Mouse (Mus musculus) ES-CJ7 (cell line): ENCODE results near the gene Sypl.

Source experiments
- DNase-seq: peaks from one replicate; pipeline ENCODE4 v3.0.0; 2011; ENCODE audit warnings: low read depth, low spot score

Gene Sypl

DNA sequence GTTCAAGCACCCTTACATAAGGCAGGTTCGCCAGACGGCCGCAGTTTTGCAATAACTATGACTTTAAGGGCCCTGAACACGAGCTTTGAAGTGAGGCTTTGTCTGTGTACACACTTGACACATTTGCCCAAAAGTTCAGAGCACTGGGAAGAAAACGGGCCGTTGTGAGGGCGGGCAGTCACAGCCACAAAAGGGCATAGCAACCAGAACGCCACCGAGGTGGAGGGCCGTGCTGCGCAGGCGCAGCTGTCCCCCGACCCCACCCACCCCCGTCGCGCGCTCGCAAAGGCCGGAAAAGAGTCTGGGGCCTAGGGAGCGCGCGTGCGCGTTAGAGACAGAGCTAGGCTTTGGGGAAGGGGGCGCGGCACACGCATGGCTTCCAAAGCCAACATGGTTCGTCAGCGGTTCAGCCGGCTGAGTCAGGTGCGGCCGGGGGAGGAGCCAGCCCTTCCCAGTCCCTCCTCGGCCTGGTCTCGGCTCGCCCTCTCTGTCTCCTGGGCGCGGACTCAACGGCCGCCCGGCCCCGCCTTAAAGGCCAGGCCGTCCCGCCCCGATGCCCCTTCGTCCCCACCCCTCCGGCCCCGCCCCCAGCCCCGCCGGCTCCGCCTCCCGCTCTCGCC, at the start of gene Sypl:
Gene Sypl (plus strand): TSS at position 296 of the 620 bp plus-strand sequence.
- DNase-seq: peak; percentile 97

DNA sequence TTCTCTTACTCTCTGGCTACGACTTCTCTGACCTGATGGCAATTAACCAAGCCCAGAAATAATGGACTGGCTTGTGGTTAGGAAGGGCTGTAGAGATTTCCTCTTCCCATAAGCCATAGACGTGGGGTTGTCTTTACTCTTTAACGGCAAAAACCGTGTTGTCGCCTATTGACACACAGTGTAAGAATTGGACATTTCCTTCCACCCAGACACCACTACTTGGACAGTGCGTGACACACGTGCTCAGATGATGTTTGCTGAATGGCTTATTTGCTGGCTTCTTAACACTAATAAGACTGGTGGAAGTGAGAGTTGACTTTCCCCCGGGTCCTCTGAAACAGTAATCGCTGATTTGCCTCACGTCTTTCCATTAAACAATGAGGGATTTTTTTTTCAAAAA, 44.0 kb upstream of the Sypl start:
- no peak for DNase-seq

DNA sequence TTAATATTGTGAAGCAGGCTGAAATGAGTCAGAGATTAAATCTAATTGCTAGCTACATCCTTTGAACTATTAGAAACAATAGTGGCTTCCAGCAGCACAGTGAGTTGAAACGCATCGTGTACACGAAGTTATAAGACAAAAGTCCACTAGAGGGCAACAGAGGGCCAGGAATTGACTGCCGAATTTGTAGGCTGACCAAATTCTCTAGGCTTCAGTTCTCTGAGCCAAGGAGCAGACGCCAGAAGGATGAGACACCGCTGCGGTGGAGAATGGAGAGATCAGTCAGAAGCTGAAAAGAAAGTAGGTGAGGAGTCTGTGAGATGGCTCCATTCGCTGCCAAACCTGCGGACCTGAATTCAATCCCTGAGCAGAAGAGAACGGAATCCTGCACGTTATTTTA, 43.6 kb upstream of the Sypl start:
- peak; percentile 81 for DNase-seq

DNA sequence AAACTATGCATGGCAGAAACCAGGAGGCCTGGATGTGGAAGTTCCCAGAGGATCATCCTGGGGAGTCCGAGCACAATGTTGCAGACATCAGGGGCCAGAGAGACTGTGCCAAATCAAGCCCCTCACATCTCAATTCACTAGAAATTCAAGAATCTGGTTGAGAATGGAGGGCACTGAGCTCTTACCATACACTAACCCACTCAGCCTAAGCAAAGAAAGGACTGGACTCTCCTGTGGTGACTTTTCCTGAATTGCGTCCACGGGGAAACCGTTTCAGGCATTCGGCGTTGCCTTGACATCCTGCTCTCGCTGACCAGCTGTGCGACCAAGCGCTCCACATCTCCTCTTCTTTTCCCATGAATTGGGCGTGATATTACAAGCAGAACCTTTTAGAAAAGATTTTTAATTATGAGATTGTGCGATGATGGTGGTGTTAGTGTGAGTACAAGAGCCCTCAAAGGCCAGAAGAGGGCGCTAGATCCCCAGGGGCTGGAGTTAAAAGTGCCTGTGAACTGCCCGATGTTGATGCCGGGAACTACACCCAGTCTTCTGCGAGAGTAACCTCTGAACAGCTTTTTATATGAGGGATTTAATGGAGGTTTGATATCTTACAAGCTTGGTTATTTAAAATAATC, 43.0 kb upstream of the Sypl start:
- DNase-seq: peak; percentile 79

DNA sequence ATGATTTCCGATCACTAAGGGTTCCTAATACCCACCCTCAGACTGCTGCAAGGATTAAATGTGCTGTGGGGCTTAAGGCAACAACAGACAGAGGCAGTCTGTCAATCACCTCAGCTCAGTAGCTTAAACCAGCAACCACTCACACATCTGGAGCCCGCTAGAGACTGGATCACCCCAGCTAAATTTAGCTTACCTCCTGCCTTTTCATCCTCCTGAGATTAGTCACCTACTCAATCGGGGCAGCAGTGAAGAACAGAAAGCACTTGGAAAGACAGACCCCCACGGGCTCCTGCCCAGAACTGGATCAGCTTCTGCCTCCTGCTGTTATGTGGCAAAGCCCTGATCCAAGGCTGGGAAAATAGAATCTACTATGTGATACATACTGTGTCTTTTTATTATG, 42.1 kb upstream of the Sypl start:
- no peak for DNase-seq

DNA sequence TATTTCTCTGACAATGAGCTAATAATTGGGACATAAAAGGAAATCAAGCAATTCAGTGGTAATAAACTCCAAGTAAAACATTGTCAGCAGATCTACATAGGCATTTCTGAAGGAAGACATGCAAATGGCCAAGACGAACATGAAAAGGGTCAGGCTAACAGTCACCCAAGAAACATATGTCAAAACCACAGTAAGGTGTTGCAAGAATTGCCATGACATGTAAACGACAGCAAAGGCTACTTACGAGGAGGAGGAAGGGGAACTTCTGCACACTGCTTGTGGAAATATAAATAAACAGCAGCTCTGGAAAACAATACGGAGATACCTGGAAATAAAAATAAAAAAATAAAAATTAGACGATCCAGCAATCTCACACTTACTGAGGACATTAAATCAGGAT, 40.9 kb upstream of the Sypl start:
- no peak for DNase-seq

DNA sequence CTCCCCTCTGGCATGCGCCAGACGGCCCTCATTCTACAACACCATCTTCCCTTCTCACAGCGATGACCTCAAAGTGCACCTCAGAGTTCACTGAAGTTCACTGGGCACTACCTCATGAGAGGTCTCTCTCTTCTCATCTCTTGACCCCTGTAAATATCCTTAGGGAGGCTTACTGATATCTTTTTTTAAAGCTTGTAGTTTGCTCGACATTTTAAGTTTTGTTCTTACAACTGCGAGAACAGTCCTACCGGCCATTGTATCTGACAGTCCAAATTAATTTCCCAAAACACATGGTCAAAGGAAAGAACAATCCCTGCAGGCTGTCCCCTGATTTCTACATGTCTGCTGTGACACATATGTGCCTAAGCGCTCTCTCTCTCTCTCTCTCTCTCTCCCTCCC, 35.0 kb upstream of the Sypl start:
- no peak for DNase-seq

DNA sequence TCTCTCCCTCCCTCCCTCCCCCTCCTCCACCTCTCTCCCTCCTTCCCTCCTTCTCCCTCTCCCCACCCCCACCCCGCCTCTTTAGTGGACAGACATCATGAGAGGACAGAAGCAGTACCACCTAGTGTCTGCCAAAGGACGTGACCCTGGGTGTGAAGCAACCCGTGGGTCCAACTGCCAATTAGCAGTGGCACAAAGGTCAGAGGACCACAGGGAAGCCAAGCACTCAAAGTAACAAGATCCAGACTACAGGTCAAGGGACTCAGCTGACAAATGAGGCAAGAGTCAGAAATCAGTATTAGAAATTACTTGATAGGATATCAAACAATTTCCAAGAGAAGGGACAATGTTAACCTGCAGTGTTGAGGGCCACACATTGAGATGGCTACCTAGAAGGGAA, 34.6 kb upstream of the Sypl start:
- DNase-seq: no peak

DNA sequence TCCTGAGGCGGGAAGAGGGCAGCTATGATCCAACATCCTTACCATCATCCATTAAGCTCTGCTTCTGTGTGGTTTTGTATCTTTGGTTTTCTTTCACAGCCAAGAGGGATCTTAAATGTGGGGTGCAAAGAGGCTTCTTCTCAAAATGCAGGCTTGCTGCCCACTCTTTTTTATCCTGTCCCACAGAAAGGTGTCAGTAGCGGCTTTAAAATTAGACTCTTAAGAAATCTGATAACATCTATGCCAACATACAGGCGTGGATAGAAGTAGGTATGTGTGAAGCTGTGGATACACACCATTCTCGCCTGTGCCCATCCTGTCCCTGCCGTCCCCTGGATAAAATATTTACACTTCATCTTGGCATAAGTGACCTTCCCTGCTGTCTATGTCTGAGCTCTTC, 34.2 kb upstream of the Sypl start:
- no peak for DNase-seq

DNA sequence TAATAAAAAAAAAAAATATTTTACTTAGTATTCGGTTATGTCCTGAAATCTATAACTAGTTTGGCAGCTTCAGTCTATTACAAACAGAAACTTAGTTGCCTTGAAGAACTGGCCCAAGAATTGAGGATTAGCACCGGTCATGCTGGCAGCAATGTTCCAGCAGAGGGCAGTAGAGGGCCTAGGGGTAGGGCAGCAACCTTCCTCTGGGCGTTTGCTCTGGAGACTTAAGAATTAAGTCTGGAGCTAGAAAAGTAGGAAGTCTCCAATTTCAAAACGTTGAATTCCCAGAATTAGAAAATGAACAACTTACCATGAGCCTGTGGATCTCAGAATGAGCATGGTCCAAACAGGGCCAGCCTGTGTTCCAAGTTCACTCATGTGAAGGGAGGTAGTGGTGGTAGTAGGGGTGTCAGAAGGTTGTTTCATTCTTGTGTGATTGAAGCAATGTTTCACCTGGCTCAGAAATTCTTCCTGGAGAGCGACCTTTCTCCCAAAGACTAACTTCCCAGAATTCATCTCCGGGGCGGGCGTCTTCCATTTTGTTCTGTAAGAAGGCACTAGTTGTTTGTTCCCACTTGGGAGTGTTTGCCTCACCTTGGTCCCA, 33.4 kb upstream of the Sypl start:
- DNase-seq: peak; percentile 57

DNA sequence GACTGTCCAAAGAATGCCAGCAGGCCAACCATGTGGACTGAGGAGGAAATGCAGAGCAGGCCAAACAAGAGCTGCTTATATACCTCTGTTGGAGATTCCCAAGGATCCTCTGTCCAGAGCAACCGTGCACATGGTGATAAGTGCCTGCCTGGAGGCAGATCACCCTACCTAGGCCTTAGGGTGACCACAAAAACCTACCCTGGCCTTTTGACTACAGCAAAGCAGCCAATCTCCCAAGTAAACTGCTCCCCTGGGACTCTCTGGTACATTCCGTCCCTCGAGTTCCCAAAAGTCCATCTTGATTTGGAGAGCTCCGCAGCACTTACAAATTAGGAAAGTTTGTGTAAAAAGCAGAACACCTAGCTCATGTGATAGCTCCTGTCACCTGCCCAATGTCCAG, 32.6 kb upstream of the Sypl start:
- no peak for DNase-seq

DNA sequence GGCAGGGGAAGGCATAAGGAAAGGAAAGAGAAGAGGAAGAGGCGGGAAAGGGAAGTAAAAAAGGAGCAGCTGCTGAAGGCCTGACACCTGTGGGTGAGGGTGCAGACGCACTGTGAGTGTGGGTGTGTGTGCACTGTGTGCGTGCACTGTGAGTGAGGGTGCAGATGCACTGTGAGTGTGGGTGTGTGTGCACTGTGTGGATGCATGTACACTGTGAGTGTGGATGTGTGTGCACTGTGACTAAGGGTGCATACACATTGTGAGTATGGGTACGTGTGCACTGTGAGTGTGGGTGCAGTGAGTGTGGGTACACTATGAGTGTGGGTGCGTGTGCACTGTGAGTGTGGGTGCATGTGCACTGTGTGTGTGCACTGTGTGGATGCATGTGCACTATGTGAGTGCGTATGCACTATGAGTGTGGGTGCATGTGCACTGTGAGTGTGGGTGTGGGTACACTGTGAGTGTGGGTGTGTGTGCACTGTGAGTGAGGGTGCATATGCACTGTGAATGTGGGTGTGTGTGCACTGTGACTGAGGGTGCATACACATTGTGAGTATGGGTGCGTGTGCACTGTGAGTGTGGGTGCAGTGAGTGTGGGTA, 32.1 kb upstream of the Sypl start:
- no peak for DNase-seq

DNA sequence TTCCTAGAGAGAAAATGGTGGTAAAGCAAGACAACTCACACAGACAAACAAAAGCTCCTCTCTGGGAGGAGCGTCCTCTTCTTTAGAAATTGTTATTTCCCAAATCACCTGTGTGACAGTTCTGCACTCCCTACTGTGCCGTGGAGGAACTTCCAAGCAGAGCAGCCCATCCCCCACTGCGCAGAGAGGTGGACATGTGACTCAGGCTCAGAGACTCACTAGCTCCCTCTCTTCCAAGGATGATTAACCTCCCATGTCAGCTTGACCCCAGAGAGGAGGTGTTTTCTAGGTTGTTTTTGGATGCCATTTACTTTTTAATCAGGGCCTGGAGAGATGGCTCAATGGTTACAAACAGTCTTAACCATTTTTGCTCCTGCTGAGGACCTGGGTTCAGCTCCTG, 29.4 kb upstream of the Sypl start:
- DNase-seq: peak; percentile 82

DNA sequence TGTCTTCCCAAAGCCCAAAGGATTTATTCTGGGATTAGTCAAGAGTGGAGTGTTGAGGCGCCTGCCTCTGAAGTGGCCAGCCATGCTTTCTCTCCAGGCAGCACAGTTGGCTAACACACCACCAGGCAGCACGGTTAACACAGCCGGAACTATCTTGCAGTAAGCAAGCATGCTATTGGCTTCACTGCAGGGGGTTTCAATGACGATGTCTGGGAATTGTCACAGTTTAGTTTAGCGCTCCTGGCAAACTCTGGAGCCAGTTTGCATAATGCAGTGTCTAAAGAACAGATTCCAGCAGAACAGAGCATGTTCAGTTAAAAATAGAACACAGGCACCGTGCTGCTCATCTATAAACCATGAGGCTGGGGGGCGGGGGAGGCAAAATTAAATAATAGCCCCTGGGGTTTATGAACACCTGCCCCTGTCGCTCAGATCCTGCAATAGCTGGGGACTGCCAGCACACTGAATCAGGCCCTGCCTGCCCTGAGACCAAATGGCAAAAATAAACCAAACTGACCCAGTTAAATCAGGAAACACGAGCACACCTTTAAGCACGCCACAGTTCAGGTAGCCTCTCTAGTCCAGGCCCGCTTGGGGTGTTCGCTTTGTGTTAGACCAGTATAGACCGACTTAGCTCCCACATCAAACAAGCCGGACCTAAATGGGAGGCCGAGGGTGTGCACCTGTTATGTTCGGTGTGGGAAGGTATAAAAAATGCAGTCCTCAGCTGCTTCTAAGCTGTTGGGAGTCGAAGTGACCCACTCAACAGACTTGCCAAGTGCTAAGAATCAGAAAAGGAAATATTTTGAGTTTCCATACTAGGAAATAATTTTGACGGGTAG, 27.1 kb upstream of the Sypl start:
- peak; percentile 32 for DNase-seq

DNA sequence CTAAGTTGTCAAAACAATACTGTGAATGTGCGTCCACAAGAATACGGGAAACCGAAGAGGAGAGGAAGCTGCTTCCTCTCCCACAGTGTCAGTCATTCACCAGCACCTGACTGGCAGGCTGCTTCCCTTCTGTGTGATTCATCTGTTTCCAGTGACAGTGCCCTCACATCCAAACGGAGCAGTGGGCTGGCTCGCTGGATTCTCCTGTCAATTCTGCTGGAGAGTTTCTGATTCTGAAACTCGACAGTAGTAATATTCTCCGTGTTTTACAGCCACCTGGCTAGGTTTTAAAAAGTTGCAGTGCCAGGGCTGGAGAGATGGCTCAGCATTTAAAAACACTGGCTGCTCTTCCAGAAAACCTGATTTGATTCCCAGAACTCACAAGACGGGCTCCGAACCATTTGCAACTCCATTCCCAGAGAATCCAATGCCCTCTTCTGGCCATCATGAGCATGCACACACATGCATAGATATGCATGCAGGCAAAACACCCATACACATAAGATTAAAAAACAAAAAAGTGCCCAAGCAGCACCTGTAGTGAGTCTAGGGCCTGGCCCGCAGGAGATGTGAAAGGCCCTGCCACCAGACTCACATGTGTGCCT, 26.4 kb upstream of the Sypl start:
- no peak for DNase-seq

DNA sequence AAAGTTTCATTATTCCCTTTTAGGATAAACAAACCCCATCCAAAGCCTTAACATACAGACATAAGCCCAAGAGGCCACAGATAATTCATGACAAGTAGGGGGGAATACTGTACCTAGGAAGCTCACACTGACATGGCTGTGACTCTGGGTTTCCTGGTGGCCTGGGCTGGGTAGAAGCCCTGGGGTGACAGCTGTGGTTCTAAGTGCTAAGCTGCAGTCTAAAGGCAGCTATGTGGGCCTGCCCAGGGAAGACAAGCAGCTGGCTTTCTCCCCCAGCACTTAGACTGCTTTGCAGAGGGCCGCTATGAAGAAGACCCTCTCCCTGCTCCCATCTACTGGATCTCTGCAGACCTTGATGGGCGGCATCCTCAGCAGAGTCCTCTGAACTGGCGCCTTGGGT, 25.5 kb upstream of the Sypl start:
- no peak for DNase-seq

DNA sequence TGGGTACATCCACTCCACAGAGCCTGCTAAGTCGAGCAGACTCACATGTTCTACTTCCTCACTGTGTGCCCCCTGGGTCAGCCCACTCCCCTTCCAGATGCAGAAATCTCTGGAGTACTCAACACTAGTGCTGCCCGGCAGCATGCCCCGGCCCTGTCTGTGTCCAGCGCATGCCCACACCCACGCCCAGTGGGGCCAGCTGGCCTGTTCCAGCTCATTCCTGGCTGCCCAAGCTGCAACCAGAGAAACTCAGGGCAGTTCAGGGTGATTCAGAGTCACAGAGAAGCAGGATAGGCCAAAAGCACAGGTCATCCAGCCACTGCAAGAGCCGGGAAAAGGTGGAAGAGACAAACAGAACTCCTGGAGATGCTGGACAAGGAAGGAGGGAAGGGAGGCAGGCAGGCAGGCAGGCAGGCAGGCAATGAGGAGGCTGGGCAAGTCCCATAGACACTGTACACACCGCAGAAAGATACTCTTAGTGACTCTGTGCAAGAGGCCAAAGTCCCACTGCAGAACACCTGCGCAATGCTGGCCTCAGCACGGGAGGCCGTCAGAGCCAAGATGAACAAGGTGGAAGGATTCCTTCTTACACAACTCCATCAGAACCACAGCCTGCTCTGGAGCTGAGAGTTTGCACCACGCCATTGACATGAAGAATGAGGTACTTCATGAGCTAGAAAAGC, 23.7 kb upstream of the Sypl start:
- no peak for DNase-seq

DNA sequence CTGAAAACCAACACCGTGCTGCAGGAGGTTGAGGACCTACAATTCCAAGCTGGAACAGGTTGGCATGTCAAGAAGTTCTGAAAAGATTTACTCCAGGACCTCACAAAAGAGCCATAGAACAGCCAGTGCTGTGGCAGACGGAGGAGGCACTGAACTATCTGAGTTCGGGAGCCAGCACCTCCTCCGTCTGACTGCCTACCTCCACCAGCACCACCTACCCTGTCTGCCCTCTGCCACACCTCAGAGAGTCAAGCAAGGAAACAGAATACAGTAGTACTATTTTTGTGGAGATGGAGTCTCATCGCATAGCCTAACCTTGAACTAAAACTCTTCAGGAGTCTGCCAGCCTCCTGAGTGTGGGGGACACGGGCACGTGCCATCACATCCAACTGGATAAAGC, 23.1 kb upstream of the Sypl start:
- no peak for DNase-seq

DNA sequence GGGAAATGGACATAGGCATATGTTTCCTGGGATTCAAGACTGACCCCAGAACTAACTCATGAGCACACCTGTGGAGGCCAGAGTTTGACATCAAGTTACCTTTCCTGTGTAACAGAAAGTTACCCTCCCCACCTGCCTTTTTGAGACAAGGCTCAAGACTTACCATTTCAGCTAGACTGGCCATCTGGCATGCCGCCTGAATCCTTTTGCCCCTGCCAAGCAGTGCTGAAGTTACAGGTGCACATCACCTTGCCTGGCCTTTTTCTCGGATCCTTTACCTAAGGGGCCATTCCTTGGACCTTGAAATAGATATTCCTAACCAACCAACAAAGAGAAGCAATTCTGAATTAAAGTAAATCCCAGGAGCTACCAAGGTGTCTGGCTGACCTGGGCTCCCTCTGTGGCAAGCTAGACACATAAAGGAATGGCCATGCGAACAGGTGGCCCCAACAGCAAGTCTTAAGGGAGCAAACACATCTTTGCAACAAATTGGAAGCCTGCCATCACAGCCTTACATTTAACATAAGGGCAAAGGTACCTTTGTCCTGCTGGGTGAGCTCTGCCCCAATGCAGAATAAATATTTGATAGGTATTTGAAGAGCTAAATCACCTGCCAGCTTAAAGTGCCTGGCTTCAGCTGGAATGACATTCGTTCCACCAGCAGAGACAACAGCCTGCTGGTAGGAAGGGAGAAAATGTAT, 17.3 kb upstream of the Sypl start:
- no peak for DNase-seq

DNA sequence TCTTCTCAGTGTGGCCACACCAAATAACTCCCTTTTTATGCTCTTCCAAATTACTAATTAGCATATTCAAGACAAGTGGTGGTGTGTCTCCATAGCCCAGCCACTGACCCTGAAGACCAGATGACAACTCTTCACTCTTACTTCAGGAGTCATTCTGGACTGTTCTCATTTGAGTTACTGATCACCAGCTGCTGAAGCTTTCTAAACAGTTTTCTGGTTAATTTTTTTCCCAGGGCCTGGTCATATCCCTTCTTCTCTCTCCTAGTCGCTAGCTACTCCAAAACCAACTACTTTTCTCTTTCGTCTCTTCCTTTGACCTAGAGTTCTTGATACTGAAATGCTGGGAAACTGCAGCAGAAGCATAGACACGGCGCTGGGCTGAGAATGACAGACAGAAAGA, 12.6 kb upstream of the Sypl start:
- DNase-seq: no peak

DNA sequence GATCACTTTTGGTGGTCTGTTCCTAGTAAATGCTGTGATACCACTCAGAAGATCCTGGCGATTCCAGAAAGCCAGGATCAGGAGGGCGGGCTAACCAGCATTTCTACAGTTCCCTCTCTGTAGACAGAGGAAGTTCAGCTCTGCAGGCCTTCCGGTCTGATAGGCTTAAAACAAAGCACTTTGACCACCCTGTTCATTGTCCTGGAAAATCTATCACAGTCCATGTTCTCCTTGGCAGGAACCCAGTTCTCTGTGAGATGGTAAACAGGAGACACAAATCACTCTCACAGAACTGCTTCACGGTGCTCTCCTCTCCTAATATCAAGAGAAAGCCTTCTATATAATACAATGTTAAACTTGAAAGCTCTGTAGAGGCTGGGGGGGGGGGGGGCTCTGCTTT, 10.3 kb upstream of the Sypl start:
- DNase-seq: no peak
